10 mouse cellular contexts compared by ENCODE assay signal in the genomic region with DNA sequence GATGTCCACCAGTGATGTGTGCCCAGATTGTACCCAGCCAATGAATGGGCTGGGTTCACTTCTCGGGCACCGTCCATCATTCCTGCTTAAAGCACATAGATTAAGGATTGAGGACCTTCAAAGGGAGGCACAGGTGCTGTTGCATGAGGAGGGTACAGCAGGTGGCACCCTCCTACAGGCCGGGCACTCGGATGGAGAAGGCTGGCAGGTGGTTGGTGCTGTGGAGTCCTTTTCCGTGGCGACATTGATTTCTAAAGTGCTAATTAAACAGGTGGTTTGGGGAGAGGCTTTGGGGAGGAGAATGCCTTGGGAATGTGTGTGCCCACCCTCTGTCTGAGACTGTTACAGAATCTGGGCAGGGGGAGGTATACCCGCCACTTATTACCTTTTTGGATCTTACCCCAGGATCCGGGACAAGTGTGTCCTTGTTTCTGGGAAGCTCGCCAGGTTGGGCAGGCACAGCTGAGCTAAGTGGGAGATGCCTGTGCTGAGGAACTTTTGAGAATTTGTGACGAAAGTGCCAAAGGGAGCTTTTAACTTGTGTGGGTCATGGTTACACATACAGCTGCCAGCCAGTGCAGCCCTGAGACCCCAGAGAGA. TPM values are rescaled to one million over a fixed set of nuclear protein-coding genes. Genes with fewer than 3 reads are reported as not detected.
DNase-seq lines count a peak whose midpoint lies in the region; ATAC-seq and TF ChIP-seq lines count a peak whose summit lies in the region.
"Had no signal": no experiment of that assay in that cellular context is flagged by ENCODE, and none has a peak within 500 bp of the region (broad histone marks: within the 10 kb centered on the region; RNA-seq: fewer than 3 reads in every experiment).

No protein-coding gene starts in this region.

- no peak overlapping the region for H3K4me2 ChIP-seq in kidney, postnatal 0 days (ENCODE audit: low read length)
- H3K4me2 ChIP-seq in embryonic facial prominence, embryonic 15.5 days (replicated peaks) = no peak overlapping the region
- H3K4me2 ChIP-seq in myocyte (ENCODE audit: low read depth) = no peak overlapping the region
- H3K4me2 ChIP-seq: hindbrain, embryonic 15.5 days had no signal

- no peaks in the 10 kb centered on the region for H3K4me1 ChIP-seq in kidney, postnatal 0 days (replicated peaks; ENCODE audit: insufficient read depth, low read length)
- H3K4me1 ChIP-seq in embryonic facial prominence, embryonic 15.5 days = no peaks in the 10 kb centered on the region
- H3K4me1 ChIP-seq: hindbrain, embryonic 15.5 days had no signal

- H3K9me3 ChIP-seq in kidney, postnatal 0 days (replicated peaks; ENCODE audit: low read length) = no peaks in the 10 kb centered on the region
- H3K9me3 ChIP-seq in embryonic facial prominence, embryonic 15.5 days (replicated peaks) = no peaks in the 10 kb centered on the region
- H3K9me3 ChIP-seq: hindbrain, embryonic 15.5 days had no signal

- H3K79me2 ChIP-seq in myocyte (ENCODE audit: control insufficient read depth, insufficient read depth) = peaks cover 7% of the 10 kb centered on the region

- ATAC-seq in kidney, postnatal 0 days (replicated peaks; ENCODE audit: low FRiP score, low read depth) = no peak
- peak; percentile 34; the same call in 1 of the 2 replicates for ATAC-seq in embryonic facial prominence, embryonic 15.5 days (ENCODE audit: insufficient number of reproducible peaks, low FRiP score, low TSS enrichment, low read depth)
- ATAC-seq in megakaryocyte progenitor cell, adult 5-6 weeks (replicated peaks; ENCODE audit: poor library complexity) = no peak

- WGBS in kidney, postnatal 0 days = 71% methylated on average over 10 of the region's 10 CpGs
- 56% methylated on average over 10 of the region's 10 CpGs for WGBS in embryonic facial prominence, embryonic 15.5 days

- TF ChIP-seq CTCF in kidney, postnatal 0 days (IDR thresholded peaks at IDR 0.05; ENCODE audit: low read depth) = no peak

- H3K36me3 ChIP-seq in kidney, postnatal 0 days (ENCODE audit: insufficient read depth, low read length) = no peaks in the 10 kb centered on the region
- H3K36me3 ChIP-seq in embryonic facial prominence, embryonic 15.5 days = no peaks in the 10 kb centered on the region
- no peaks in the 10 kb centered on the region for H3K36me3 ChIP-seq in myocyte (ENCODE audit: control insufficient read depth, insufficient read depth)
- H3K36me3 ChIP-seq: hindbrain, embryonic 15.5 days had no signal

- TF ChIP-seq POLR2A in myocyte (IDR thresholded peaks at IDR 0.05; ENCODE audit: insufficient read length, low read depth) = no peak

- no peak overlapping the region for H3K4me3 ChIP-seq in kidney, postnatal 0 days (replicated peaks; ENCODE audit: low read depth, low read length)
- H3K4me3 ChIP-seq in embryonic facial prominence, embryonic 15.5 days (replicated peaks) = no peak overlapping the region
- no peak overlapping the region for H3K4me3 ChIP-seq in myocyte
- H3K4me3 ChIP-seq: hindbrain, embryonic 15.5 days had no signal

- DNase-seq in kidney, postnatal 0 days (ENCODE audit: low spot score) = no peak
- DNase-seq in kidney, adult 18-20 months = no peak
- peak; percentile 49 to 57 for DNase-seq in heart, postnatal 14 days
- DNase-seq in gastrocnemius, postnatal 25 days = no peak
- DNase-seq in urinary bladder, adult 18-20 months (ENCODE audit: low spot score in 2 of 2) = no peak
- DNase-seq: cerebellum, postnatal 36 days had no signal

- 0 out of 2 replicates have a peak overlapping the region, but pooled peaks have one; percentile 4 for H3K9ac ChIP-seq in kidney, postnatal 0 days (ENCODE audit: low read depth, low read length)
- no peak overlapping the region for H3K9ac ChIP-seq in embryonic facial prominence, embryonic 15.5 days
- H3K9ac ChIP-seq: hindbrain, embryonic 15.5 days had no signal

- intact Hi-C loops in heart, postnatal 14 days (cut with DNase I) = no loop called here

- no peaks in the 10 kb centered on the region for H3K27me3 ChIP-seq in kidney, postnatal 0 days (ENCODE audit: insufficient read depth, low read length)
- H3K27me3 ChIP-seq in embryonic facial prominence, embryonic 15.5 days = peaks cover 11% of the 10 kb centered on the region; the same call in 1 of the 2 replicates
- no peaks in the 10 kb centered on the region for H3K27me3 ChIP-seq in myocyte (ENCODE audit: control insufficient read depth, insufficient read depth, insufficient read length)
- H3K27me3 ChIP-seq: hindbrain, embryonic 15.5 days had no signal

- no peak overlapping the region for H3ac ChIP-seq in myocyte (ENCODE audit: control insufficient read depth, insufficient read length)

- no peak overlapping the region for H3K27ac ChIP-seq in kidney, postnatal 0 days
- H3K27ac ChIP-seq in embryonic facial prominence, embryonic 15.5 days (replicated peaks) = no peak overlapping the region
- H3K27ac ChIP-seq: hindbrain, embryonic 15.5 days had no signal

TF ChIP-seq in myocyte, 11 proteins besides CTCF, POLR2A, EP300 and RAD21:
- TF ChIP-seq MAX (IDR thresholded peaks at IDR 0.05; ENCODE audit: low read depth) = no peak
- TF ChIP-seq MYOD1 (IDR thresholded peaks at IDR 0.05; ENCODE audit: control insufficient read depth in 1 of 3, insufficient read length in 2 of 3, low read depth in 2 of 3) = peak in 2 of 3 experiments; percentile 35 to 67

RNA-seq across cellular contexts. Expression of gene Ndrg4, which starts 11.4 kb away (rescaled TPM):
- polyA plus RNA-seq in kidney, postnatal 0 days (2015; fragmentation: Nextera tagmentation; extraction: Ambion mirVana) = 22.0 and 22.2 TPM in 2 replicates
- 27.5 and 28.7 TPM in 2 replicates for polyA plus RNA-seq in embryonic facial prominence, embryonic 15.5 days (2015; fragmentation: Nextera tagmentation; extraction: Ambion mirVana)
- total RNA-seq in heart, postnatal 14 days (2021) = 100 to 1,000 TPM; 314 to 320 TPM
- polyA plus RNA-seq in myocyte (2012; fragmentation: generic; extraction: Trizol) = 83.9 TPM
- 1 to 10 TPM; 4.6 to 5.9 TPM for total RNA-seq in gastrocnemius, postnatal 25 days (2021)
- not detected in 2 replicates for total RNA-seq in megakaryocyte progenitor cell, adult 5-6 weeks (2015)
- not detected in 2 replicates for total RNA-seq in megakaryocyte progenitor cell, adult 5-6 weeks (2017)

RNA-seq across cellular contexts. Expression of gene Setd6, which starts 27.5 kb away (rescaled TPM):
- polyA plus RNA-seq in kidney, postnatal 0 days (2015; fragmentation: Nextera tagmentation; extraction: Ambion mirVana) = 15.3 and 16.8 TPM in 2 replicates
- polyA plus RNA-seq in embryonic facial prominence, embryonic 15.5 days (2015; fragmentation: Nextera tagmentation; extraction: Ambion mirVana) = 18.0 and 22.5 TPM in 2 replicates
- total RNA-seq in heart, postnatal 14 days (2021) = 10 to 100 TPM in 1 of 2 experiments, 1 to 10 TPM in 1; 8.5 to 11.6 TPM
- 13.9 TPM for polyA plus RNA-seq in myocyte (2012; fragmentation: generic; extraction: Trizol)
- 10 to 100 TPM in 1 of 2 experiments, 1 to 10 TPM in 1; 9.5 to 10.4 TPM for total RNA-seq in gastrocnemius, postnatal 25 days (2021)
- 29.8 and 31.8 TPM in 2 replicates for total RNA-seq in megakaryocyte progenitor cell, adult 5-6 weeks (2015)
- 48.4 and 48.9 TPM in 2 replicates for total RNA-seq in megakaryocyte progenitor cell, adult 5-6 weeks (2017)

RNA-seq across cellular contexts. Expression of gene Gins3, which starts 54.9 kb away (rescaled TPM):
- 9.9 and 11.5 TPM in 2 replicates for polyA plus RNA-seq in kidney, postnatal 0 days (2015; fragmentation: Nextera tagmentation; extraction: Ambion mirVana)
- 17.3 and 18.9 TPM in 2 replicates for polyA plus RNA-seq in embryonic facial prominence, embryonic 15.5 days (2015; fragmentation: Nextera tagmentation; extraction: Ambion mirVana)
- total RNA-seq in heart, postnatal 14 days (2021) = 1 to 10 TPM; 1.2 to 1.6 TPM
- 2.0 TPM for polyA plus RNA-seq in myocyte (2012; fragmentation: generic; extraction: Trizol)
- total RNA-seq in gastrocnemius, postnatal 25 days (2021) = under 1 TPM; 0.38 to 0.67 TPM
- total RNA-seq in megakaryocyte progenitor cell, adult 5-6 weeks (2015) = 15.8 and 19.6 TPM in 2 replicates
- 21.8 and 24.3 TPM in 2 replicates for total RNA-seq in megakaryocyte progenitor cell, adult 5-6 weeks (2017)

Comparison
In these comparisons a context has a peak if more than half of its experiments do, and no peak if none do; other contexts are left out.
1. DNase-seq: peak in heart, postnatal 14 days (2 of 2); none in kidney, postnatal 0 days (single experiment), kidney, adult 18-20 months (single experiment), gastrocnemius, postnatal 25 days (single experiment) and urinary bladder, adult 18-20 months (0 of 2).
2. RNA of gene Ndrg4, which starts 11.4 kb away (total RNA-seq): 314 to 320 TPM in heart, postnatal 14 days; 4.6 to 5.9 TPM in gastrocnemius, postnatal 25 days and not detected in megakaryocyte progenitor cell, adult 5-6 weeks; every median in the first group is over 10 times any median in the second.
3. RNA of gene Gins3, which starts 54.9 kb away (total RNA-seq): 15.8 to 24.3 TPM in megakaryocyte progenitor cell, adult 5-6 weeks; 1.2 to 1.6 TPM in heart, postnatal 14 days and 0.38 to 0.67 TPM in gastrocnemius, postnatal 25 days; every median in the first group is over 4 times any median in the second.